Mouse (Mus musculus): ENCODE results near the gene Loxl1. TPM values are rescaled to one million over a fixed set of nuclear protein-coding genes. Genes with fewer than 3 reads are reported as not detected.

Gene Loxl1
- polyA plus RNA-seq, 1 experiment from 2014 or later: 4.8 TPM

DNA sequence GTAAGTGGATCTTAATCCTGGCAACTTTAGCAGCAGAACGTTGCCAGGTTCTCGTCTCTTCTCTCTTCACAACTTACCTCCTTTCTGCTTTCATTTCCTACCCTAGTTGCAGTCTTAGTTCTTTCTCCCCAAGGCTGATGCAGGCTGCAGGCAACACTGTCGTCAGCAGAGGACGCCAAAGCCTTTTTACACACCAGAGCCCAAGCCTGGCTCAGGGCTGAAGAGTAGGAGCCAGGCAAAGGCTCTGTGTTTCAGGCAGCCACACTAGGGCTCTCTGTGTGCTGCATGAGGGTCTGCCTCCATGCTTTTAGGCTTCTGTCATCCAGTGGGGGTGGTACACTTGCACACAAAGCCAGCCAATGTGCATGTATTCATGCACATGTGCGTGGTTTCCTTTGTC, 17.3 kb upstream of the Loxl1 start:
- Histone ChIP-seq H3K36me3 (no peaks in the 10 kb centered on the region), H3K4me3 (replicated peaks) (no peak overlapping the region), H3K4me2 (replicated peaks) (no peak overlapping the region), H3K27me3 (no peaks in the 10 kb centered on the region), H3K4me1 (replicated peaks) (peaks cover 11% of the 10 kb centered on the region; the same call in 1 of the 2 replicates), H3K9me3 (0 out of 2 replicates have a peak, but pooled peaks cover 4% of the 10 kb centered on the region), H3K27ac (no peak overlapping the region), H3K9ac (replicated peaks) (no peak overlapping the region)
- ATAC-seq: peak; percentile 87
- WGBS: 27% methylated on average over 5 of the region's 5 CpGs

DNA sequence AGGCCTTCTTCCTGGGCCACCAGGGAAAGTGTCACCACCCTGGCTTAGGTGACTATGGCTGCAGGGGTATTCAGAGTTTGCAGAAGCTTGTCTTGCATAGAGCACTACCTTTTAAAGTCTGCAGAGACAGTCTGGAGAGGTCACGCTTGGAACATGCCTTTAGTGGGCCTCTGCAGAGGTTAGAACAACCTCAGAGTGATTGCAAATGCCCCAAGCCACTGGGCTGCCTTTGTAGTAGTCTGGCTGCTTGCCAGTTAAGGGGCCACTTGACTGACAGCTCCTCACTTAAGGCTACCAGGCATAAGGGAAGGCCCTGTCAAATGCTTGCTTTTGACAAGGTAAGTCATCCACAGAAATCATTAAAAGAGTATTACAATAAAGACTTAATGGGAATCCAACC, 14.4 kb upstream of the Loxl1 start:
- H3K36me3 ChIP-seq: no peaks in the 10 kb centered on the region
- H3K27me3 ChIP-seq: no peaks in the 10 kb centered on the region
- no peak overlapping the region for H3K9ac ChIP-seq (replicated peaks)
- no peak overlapping the region for H3K4me2 ChIP-seq (replicated peaks)
- H3K4me3 ChIP-seq (replicated peaks): no peak overlapping the region
- ATAC-seq: no peak
- 38% methylated on average over 1 of the region's 1 CpGs for WGBS
- H3K27ac ChIP-seq: no peak overlapping the region
- H3K4me1 ChIP-seq (replicated peaks): peaks cover 15% of the 10 kb centered on the region; the same call in 1 of the 2 replicates
- H3K9me3 ChIP-seq: no peaks in the 10 kb centered on the region

DNA sequence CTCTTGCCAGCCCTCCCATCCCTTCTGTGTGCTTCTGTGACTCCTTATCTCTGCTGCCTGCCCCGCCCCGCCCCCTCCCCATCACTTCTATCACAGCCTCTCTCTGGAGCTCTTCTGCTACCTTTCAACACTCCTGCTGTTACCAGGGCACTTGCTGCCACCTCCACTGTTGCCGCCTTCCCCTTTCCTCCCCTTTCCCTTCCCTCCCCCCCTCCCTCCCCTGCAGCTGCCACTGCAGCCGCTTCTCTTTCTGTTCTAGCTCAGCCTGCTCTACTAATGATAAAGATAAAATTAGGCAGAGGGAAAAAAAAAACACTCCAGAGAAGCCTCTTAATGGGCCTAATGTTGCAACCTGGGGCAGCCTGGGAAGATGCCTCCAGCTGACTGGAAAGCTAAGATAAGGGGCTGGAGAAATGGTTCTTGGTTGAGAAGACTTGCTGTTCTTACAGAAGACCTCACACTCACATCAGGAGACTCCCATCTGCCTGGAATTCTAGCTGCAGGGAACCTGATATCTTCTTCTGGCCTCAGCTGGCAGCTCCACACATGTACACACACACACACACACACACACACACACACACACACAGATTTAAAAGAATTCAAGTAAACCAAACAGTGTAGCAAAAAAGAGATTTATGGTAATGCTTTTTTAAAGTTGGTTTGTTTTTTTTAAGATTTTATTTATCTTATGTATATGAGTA, 13.6 kb upstream of the Loxl1 start:
- no peaks in the 10 kb centered on the region for H3K36me3 ChIP-seq
- no peaks in the 10 kb centered on the region for H3K27me3 ChIP-seq
- H3K4me2 ChIP-seq (replicated peaks): no peak overlapping the region
- ATAC-seq: no peak
- no peak overlapping the region for H3K4me3 ChIP-seq (replicated peaks)
- peaks cover 15% of the 10 kb centered on the region; the same call in 1 of the 2 replicates for H3K4me1 ChIP-seq (replicated peaks)
- WGBS: 18% methylated on average over 4 of the region's 4 CpGs
- H3K9ac ChIP-seq (replicated peaks): no peak overlapping the region
- H3K27ac ChIP-seq: no peak overlapping the region
- no peaks in the 10 kb centered on the region; the same call in 1 of the 2 replicates for H3K9me3 ChIP-seq

DNA sequence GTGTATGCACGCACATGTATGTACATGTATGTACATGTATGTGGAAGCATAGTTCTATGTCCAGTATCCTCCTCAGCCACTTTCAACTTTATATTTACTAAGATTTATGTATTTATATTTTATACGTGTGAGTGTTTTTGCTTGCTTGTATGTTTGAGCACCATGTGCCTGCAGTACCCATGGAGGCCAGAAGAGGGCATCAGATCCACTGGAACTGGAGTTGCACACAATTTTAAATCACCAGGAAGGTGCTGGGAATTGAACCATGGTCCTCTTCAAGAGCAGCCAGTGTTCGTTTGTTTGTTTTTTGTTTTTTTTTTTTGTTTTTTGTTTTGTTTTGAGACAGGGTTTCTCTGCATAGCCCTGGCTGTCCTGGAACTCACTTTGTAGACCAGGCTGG, 8.7 kb upstream of the Loxl1 start:
- H3K27me3 ChIP-seq: no peaks in the 10 kb centered on the region
- H3K9ac ChIP-seq (replicated peaks): no peak overlapping the region
- no peak for ATAC-seq

DNA sequence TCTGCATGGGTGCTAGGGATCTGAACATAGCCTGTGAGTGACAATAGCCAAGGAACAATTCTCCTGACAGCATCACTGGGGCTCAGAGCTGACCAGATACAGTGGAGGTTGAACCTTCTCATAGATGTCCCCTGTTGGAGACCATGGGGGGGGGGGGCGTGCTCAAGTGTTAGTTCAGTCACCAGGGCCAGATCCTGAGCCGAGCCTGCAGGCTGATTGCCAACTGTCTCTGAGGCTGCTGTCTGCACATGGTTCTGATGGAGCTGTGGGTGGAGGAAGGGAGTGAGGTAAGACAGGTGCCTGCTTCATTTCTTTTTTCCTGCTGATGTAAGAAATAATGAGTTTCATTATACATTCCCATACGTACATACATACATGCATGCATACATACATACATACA, 5.3 kb upstream of the Loxl1 start:
- H3K36me3 ChIP-seq: no peaks in the 10 kb centered on the region
- H3K27me3 ChIP-seq: 0 out of 2 replicates have a peak, but pooled peaks cover 5% of the 10 kb centered on the region
- H3K9me3 ChIP-seq: no peaks in the 10 kb centered on the region; the same call in 1 of the 2 replicates
- no peak for ATAC-seq
- H3K4me3 ChIP-seq (replicated peaks): no peak overlapping the region
- H3K4me2 ChIP-seq (replicated peaks): no peak overlapping the region
- peaks cover 24% of the 10 kb centered on the region for H3K4me1 ChIP-seq (replicated peaks)
- no peak overlapping the region for H3K9ac ChIP-seq (replicated peaks)
- no peak overlapping the region for H3K27ac ChIP-seq
- WGBS: 87% methylated on average over 3 of the region's 3 CpGs

More for the DNA sequence above, 8.7 kb upstream of the Loxl1 start:
- Histone ChIP-seq H3K9me3 (no peaks in the 10 kb centered on the region; the same call in 1 of the 2 replicates), H3K27ac (no peak overlapping the region), H3K36me3 (no peaks in the 10 kb centered on the region), H3K4me1 (replicated peaks) (peaks cover 8% of the 10 kb centered on the region; the same call in 1 of the 2 replicates), H3K4me2 (replicated peaks) (no peak overlapping the region), H3K4me3 (replicated peaks) (no peak overlapping the region)
- WGBS: 94% methylated on average over 3 of the region's 3 CpGs

DNA sequence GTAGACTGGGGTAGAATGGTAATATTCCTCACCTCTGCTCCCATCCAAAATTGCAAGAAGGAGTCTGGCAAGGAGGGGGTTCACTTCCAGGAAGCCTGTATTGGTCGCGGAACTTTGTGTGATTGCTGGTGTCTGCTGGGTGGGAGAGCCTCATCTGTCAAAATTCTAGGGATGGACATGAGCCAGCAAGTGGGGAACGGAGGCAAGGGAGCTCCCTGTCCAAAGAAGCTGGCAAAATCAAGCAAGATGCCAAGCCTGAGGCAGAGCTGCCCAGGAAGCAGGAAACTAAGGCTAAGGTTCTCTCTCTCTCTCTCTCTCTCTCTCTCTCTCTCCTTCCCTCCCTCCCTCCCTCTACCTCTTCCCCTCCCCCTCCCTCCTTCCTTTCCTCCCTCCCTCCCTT, 4.4 kb upstream of the Loxl1 start:
- H3K4me1 ChIP-seq (replicated peaks): peaks cover 33% of the 10 kb centered on the region
- no peak overlapping the region for H3K4me3 ChIP-seq (replicated peaks)
- no peak overlapping the region for H3K4me2 ChIP-seq (replicated peaks)
- ATAC-seq: no peak
- no peak overlapping the region for H3K9ac ChIP-seq (replicated peaks)
- 84% methylated on average over 3 of the region's 3 CpGs for WGBS
- no peaks in the 10 kb centered on the region; the same call in 1 of the 2 replicates for H3K9me3 ChIP-seq
- peaks cover 14% of the 10 kb centered on the region for H3K27me3 ChIP-seq
- no peak overlapping the region for H3K27ac ChIP-seq
- H3K36me3 ChIP-seq: no peaks in the 10 kb centered on the region

DNA sequence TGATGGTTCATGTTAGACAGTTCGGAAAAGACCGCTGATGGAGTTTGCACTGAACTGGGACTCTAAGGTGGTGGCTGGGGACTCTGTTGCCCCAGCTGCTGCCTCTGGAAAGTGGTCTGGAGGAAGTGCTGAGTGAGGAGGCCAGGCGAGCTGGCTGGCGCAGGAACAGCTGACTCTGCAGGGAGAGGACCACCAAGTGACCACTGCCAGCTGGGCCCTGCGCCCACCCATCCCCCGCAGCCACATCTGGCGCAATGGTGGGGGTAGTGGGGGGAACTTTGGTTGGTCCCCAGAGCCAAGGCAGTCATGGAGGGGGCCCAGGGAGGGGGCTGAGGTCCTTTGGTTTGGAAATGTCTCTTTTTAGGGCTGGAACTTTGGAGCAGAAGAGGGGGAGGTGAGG, 3.8 kb upstream of the Loxl1 start:
- WGBS: 68% methylated on average over 7 of the region's 7 CpGs
- Histone ChIP-seq H3K9ac (replicated peaks) (no peak overlapping the region), H3K27me3 (peaks cover 20% of the 10 kb centered on the region), H3K36me3 (no peaks in the 10 kb centered on the region), H3K27ac (no peak overlapping the region), H3K9me3 (no peaks in the 10 kb centered on the region; the same call in 1 of the 2 replicates), H3K4me3 (replicated peaks) (no peak overlapping the region), H3K4me2 (replicated peaks) (no peak overlapping the region), H3K4me1 (replicated peaks) (peaks cover 39% of the 10 kb centered on the region)
- ATAC-seq: no peak

DNA sequence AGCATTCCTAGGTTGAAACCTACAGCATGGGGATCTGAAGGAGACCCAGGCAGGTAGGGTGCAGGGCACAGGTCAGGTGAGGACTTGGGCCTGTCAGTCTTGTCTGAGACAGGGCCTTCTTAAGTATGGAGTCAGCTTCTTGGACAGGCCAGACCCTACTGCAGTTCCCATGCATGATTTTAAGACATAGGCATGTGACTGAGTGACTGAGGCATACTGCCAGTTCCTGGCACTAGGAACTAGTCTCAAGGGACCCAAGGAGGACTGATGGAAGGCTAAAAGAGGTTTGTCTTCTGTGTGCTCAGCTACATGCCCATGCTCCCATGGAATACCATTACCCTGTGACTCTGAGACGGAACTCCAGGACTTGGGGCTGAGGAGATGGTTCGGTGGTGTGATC, 2.9 kb upstream of the Loxl1 start:
- H3K4me1 ChIP-seq (replicated peaks): peaks cover 42% of the 10 kb centered on the region
- H3K36me3 ChIP-seq: no peaks in the 10 kb centered on the region
- H3K27me3 ChIP-seq: peaks cover 30% of the 10 kb centered on the region
- no peak for ATAC-seq
- no peak overlapping the region for H3K4me3 ChIP-seq (replicated peaks)
- no peak overlapping the region for H3K4me2 ChIP-seq (replicated peaks)
- H3K9ac ChIP-seq (replicated peaks): no peak overlapping the region
- WGBS: 92% methylated on average over 2 of the region's 2 CpGs
- H3K27ac ChIP-seq: no peak overlapping the region
- no peaks in the 10 kb centered on the region for H3K9me3 ChIP-seq

DNA sequence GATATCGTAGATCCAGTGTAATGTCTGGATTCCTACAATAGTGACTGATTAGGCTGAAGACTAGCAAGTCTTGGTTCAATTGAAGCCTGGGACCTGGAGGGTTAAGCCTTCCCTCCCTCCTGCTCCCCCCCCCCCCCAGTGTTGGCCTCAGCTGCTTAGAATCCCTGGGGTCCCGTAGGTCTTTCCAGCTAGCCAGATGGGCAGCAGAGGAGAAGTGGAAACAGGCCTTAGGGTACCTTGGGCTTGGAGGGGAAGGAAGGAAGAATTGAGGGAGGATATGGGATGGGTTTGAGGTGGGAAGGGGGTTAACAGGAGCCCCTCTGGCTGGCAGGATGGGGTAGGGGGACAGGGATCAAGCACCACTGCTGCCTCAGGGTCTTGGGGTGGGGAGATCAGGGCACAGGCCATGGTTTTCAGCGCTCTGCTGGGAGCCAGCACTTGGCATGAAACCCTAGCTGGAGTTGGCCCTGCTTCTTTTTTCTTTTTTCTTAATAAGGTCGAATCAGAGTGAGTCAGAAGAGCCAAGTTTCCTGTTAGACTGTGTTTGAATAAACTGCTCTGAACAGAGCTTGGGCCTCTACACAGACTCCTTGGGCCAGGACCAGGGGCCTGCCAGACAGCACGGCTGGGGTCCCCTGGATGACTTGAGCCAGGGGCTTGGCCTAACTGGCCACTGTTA, 1.8 kb upstream of the Loxl1 start:
- Histone ChIP-seq H3K9me3 (no peaks in the 10 kb centered on the region), H3K27me3 (peaks cover 35% of the 10 kb centered on the region), H3K27ac (peak overlapping the region; percentile 36; the same call in 1 of the 2 replicates), H3K4me2 (replicated peaks) (no peak overlapping the region), H3K9ac (replicated peaks) (no peak overlapping the region), H3K4me1 (replicated peaks) (peaks cover 42% of the 10 kb centered on the region), H3K36me3 (no peaks in the 10 kb centered on the region), H3K4me3 (replicated peaks) (no peak overlapping the region)
- 41% methylated on average over 5 of the region's 5 CpGs for WGBS
- ATAC-seq: no peak

DNA sequence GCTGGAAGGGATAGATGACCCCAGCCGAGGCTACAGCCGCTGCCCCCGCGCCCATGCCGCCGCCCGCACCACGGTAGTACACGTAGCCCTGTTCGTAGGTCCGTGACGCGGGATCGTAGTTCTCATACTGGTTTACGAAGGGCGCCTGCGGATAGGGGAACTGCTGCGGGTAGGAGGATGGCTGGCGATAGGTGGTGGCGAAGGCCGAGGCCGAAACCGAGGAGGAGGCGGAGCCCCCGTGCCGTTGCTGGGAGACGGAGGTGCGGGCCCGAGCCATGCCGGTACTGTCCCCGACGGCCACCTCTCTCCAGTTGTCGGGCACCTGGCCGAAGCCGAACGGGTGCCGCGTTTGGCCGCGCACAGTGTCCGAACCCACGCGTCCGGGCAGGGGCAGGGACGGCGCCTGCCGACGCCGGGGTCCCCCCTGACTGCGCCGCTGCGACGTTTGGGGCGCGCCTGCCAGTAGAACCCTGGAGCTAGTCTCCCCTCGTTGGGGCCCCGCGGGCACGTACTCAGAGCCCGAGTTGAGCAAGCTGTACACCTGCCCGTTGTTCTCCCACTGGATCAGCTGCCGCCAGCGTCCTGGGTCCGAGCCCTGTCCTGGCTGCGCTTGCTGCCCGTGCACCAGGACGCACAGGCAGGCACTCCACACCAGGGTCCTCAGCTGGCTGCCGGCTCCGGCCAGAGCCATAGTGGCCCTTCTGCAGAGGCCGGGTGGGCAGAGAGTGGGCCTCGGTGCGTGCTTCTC, 616 bp downstream of the Loxl1 start:
- no peak overlapping the region for H3K27ac ChIP-seq
- peak overlapping the region; percentile 64 for H3K4me2 ChIP-seq (replicated peaks)
- ATAC-seq: peak; percentile 28
- H3K27me3 ChIP-seq: peaks cover 35% of the 10 kb centered on the region
- peak overlapping the region; percentile 52 for H3K9ac ChIP-seq (replicated peaks)
- WGBS: under 1% methylated on average over 72 of the region's 72 CpGs
- no peaks in the 10 kb centered on the region for H3K9me3 ChIP-seq
- H3K36me3 ChIP-seq: no peaks in the 10 kb centered on the region
- peak overlapping the region; percentile 38 for H3K4me3 ChIP-seq (replicated peaks)
- H3K4me1 ChIP-seq (replicated peaks): peaks cover 54% of the 10 kb centered on the region

DNA sequence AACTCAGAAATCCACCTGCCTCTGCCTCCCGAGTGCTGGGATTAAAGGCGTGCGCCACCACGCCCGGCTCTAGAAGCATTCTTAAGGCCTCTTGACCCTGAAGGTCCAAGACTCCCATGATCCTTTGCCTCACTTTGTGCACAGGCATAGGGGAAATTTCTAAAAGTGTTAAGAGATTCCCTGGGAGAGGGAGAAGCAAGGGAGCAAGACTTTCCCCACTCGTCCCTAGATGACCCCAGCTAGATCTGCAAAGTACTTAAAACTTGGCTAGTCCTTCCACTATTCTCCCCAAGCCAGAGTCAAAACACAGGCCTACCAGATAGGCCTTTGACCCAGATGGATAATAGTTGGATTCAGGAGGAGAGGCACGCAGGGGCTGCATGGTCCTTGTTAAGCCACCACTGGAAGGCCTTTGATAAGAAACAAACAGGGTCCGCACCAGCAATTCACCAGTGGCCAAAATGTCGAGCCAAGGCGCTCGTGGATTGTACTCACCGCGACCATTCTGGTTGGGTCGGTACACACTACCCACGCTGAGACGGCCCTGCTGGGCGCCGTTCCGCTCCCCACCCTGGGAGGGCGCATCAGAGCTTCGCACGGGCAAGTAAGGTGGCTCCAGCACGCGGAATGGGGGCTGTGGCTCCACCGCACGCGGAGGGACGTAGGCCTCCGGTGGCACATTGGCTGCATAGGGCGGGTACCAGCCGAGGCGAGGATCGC, 1.6 kb downstream of the Loxl1 start:
- Histone ChIP-seq H3K36me3 (no peaks in the 10 kb centered on the region), H3K9ac (replicated peaks) (no peak overlapping the region), H3K4me1 (replicated peaks) (peaks cover 54% of the 10 kb centered on the region), H3K27ac (no peak overlapping the region), H3K9me3 (no peaks in the 10 kb centered on the region), H3K27me3 (peaks cover 35% of the 10 kb centered on the region), H3K4me3 (replicated peaks) (peak overlapping the region; percentile 38), H3K4me2 (replicated peaks) (peak overlapping the region; percentile 64; the same call in 1 of the 2 replicates)
- WGBS: 50% methylated on average over 33 of the region's 33 CpGs
- 0 out of 2 replicates have a peak, but pooled peaks have one; percentile 1 for ATAC-seq

All from midbrain, embryonic 13.5 days (tissue).